Mouse (Mus musculus): ENCODE results near the gene Impdh2.

The Impdh2 gene

DNA sequence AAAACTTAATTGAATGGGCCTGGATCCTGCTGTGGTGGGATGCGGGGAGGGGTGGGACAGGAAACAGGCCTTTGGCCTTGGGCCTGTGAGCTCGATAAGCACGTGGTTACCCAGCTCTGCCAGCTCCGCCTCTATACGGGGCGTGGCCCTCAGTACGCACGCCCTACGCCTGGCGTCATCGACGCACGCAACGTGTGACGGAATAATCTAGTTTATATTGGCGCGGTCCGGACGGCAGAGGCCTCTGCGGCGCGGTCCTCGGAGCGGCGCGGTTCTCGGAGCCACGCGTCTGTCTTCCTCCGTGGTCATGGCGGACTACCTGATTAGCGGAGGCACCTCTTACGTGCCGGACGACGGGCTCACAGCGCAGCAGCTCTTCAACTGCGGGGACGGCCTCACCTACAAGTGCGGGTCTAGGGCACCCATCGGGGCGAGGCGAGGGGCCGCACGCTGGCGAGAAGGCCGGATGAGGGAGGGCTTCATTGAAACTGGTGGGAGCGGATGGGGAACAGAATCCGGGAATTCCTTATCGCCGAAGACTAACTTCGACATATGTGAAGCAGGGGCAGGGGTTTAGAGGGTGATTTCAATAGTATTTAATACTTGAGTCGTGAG is at the start of gene Impdh2:
TSS of gene Impdh2 (plus strand) at position 60 of the 615 bp plus-strand sequence.
- DNase-seq, result peak; percentile 100

- peak; percentile 100 for DNase-seq
These were observed 43.5 kb upstream of the Impdh2 start, which contains the start of gene Qrich1 for GRCm38 (mm10) chr9:108516380-108517251. Gene Qrich1, plus strand, starts transcription at chr9:108516806.

GRCm38 (mm10) chr9:108517253-108517930 is 42.7 kb upstream of the Impdh2 start:
- peak; percentile 99 for DNase-seq

DNA sequence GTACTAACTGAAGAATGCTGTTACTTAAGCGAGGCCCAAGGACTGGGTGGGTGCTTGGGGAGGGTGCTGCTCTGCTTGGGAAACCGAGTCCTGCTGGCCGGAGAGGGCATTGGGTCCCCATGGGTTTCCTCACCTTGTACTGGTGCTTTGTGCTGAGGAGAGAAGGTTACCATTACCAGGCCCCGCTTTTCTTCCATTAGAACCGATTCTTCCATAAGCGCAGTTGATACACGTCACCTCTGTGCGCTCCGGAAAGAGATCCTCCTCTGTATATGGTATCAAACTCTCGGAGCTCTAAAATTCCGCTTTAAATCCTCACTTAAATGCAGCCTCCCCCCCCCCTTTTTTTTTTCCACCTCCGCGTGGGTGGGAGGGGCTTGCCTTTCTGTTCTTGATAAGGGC is 42.2 kb upstream of the Impdh2 start:
- no peak for DNase-seq

- DNase-seq, result no peak
These were observed 38.5 kb upstream of the Impdh2 start for GRCm38 (mm10) chr9:108521604-108522003.

- peak; percentile 77 for DNase-seq
These were observed 36.7 kb upstream of the Impdh2 start for GRCm38 (mm10) chr9:108523341-108523740.

DNA sequence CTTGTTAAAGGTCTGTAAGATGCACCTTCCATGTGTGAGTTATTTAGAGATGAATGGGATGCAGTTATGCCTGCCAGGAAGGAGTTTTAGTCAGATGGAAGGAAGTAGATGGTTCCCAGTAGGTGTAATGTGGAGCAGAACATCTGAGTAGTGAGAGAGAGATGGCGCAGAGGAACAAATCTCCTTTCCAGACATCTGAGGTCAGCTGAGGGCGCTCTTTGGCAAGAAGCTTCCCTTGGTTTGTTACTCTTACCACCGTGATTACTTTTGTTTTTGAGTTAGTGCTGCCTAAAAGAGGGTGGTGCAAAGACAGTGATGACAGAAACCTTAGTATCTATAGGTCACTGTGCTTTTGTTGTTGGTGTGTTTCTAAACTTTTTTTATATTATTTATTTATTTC is 34.7 kb upstream of the Impdh2 start:
- peak; percentile 82 for DNase-seq

DNA sequence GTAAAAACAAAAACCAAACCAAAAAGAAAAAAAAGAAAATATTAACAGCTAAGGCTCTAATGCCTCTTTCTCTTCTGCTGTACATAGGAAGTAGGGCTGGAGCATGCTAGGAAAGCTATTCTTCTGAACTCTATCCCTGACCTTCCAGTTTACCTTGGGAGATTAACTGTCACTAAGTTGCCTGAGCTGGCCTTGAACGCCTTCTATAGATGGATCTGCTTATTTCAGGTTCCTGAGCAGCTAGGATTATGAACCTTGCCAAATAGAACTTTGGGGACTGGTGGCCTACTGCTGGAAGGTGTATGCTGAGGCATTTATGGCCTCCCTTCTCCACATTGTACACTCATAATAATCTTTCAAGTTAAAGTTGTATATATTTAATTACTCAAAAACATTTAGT is 29.1 kb upstream of the Impdh2 start:
- peak; percentile 7 for DNase-seq

DNA sequence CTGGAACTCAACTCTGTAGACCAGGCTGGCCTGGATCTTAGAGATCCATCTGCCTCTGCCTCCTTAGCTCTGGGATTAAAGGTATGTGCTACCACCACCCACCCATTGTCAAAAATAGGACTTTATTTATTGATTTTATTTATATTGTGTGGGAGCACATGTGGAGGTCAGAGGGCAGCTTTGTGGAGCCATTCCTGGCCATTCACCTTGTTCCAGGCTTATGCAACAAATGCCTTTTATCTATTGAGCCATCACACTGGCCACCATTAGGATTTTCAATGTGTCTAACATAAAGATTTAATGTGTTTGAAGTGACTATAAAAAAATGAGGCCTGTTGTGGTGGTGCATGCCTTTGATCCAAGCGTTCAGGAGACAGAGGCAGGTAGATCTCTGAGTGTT is 28.6 kb upstream of the Impdh2 start:
- DNase-seq, result peak; percentile 54

DNA sequence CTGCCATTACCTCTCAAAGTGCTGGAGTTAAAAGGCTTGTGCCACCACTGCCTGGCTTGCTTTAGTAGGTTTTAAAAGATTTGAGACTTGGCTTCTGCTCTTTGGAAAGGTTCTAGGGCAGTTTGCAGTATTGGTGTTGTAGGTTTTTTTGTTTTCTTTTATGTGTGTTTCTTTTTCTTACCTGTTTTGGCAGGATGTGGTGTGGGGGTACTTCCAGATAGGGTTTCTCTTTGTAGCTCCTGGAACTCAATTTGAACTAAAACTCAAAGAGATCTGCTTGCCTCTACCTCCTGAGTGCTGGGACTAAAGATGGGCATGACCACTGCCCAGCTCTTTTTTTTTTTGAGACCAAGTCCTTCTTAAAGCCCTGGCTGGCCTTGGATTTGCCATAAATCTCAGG is 19.2 kb upstream of the Impdh2 start:
- DNase-seq, result peak; percentile 0

DNA sequence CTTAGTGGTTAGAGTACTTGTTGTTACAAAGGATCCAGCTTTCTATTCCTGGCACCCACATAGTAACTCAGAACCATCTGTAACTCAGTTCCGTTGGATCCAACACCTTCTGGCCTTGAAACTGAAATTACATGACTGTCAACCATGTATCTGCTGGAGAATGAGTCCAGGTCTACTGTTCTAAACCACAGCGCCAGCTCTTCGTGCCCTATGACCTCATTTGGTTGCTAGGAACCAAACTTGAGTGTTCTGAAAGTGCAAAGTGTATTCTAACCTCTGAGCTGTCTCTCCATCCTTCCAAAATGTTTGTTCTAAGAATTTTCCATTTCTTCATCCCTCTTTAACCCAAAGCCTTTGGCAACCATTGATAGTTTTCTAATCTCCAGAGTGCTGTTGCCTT is 14.1 kb upstream of the Impdh2 start:
- DNase-seq, result peak; percentile 59

GRCm38 (mm10) chr9:108546875-108547274 is 13.2 kb upstream of the Impdh2 start:
- DNase-seq, result no peak

- DNase-seq, result peak; percentile 92
These were observed 917 bp upstream of the Impdh2 start for GRCm38 (mm10) chr9:108559169-108559568.

DNA sequence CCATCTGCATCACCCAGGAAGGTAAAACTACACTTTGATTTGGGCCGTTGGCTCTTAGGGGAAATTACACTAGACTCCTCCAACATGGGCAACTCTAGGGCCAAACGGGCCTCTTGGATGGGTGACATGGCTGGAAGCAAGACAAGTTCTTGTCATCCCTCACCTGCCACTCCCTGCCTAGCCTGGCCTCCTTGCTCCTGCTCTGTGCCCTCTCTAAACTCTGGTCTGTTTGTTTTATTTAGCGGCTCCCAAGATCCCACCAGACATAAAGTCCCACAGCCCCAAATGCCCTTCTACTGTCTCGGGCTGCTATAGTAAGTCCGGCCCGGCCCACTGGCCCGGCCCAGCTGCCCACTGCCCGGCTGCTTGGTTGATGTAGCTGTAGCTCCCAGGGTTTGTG is 3.6 kb downstream of the Impdh2 start:
- peak; percentile 90 for DNase-seq

DNA sequence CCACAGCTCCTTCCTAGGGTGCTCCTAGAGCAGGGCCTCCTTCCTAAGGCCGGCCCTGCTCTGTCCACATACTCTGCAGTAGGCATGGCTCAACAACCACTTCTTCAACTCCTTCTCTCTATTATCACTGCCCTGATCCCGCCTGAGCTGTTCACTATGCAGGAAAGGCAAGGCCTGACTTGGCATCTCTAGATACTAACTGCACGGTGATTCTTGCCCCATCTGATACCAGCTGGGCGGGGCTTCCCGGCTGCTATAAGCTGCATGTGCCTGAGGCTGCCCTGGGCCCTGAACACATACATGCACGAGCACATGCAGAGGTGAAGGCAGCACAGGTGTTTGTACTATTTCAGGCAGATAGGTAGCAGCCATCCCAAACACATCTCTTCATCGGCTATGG is 4.0 kb downstream of the Impdh2 start:
- peak; percentile 90 for DNase-seq

DNA sequence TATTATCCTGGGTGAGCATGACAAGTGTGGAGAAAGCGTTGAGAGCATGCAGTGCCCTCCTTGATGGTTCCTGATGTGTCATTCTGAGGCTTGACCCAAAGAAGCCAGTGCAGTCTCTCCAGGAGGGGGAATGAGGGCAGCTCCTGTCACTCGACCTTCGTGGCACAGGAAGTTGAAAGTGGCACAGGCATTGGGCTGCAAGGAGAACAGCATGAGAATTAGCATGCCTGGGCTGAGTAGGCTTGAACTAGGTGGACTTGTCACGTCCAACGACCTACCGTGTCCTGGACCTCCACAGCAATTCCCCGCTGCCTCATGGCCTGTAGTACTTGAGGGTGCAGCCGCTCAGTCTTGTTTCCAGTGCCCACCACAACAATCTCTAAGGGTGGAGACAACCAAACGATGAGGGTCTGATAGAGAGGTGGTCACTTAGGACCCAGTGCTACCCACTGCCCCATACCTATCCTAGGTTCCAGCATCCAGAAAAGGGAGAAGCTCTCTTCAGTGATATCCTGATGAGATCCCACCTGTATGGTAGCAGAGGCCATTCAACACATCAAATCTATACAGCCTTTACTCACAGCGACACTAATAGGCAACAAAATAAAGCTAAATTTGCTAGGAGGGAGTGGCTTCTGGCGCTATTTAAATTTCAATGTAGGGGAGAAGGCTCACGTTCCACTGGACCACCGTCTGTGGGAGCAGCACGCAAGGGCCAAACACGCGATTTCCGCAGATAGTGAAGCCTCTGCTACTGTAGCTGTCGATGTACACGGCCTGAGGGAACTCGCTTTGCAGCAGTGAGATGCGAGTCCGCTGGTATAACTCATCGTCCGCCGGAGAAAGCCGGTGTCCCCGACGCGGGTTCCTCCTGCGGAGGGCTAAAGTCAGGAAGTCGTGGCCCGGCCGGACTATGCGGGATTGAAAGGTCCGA is 6.1 kb downstream of the Impdh2 start:
- peak; percentile 94 for DNase-seq

DNA sequence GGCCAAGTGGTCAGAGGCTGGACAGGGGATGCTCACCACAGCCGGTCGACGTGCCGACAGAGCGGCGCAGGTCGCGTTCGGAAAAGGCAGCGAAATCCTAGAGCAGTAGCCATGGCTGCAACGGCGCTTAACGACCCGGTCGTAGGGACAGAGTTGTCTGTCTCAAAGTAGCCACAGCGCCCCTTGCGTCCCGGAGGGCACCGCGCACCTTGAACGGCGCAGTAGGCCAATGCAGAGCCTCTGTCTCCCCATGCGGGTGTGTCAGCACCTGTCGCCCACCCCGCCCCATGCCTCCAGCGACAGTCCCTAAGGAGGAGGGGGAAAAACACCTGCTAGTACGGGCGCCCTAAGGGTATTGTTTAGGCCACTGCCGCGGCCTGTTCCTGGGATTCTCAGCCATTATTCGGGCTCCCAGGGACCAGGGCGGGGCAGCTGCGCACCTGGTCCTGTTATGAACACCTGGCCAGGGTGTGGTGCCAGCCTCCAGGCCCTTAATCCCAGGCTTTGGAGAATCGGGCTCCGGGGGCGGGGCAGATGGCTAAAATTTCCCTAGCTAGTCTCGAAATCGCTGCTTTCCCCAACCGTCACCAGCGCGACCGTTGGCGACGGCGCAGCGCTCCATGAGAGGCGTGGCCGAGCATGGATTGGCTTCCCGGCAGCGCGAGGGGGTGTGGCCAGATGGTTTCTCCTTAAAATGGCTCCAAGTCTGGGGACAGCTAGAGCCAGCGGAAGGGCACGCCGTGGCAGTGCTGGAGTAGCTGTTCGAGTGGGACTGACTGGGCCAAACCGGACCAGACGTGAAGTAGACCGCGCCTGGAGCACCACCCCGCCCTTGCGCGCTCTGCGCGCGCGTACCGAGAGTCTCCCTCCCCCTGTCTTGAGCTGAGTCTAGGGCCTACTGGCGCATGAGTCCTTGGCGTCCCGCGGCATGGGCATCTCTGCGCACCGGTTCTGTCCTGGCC is 7.0 kb downstream of the Impdh2 start, which contains the start of gene Ndufaf3:
TSS of gene Ndufaf3 (minus strand) at position 620 of the 962 bp plus-strand sequence.
- peak; percentile 100 for DNase-seq

DNA sequence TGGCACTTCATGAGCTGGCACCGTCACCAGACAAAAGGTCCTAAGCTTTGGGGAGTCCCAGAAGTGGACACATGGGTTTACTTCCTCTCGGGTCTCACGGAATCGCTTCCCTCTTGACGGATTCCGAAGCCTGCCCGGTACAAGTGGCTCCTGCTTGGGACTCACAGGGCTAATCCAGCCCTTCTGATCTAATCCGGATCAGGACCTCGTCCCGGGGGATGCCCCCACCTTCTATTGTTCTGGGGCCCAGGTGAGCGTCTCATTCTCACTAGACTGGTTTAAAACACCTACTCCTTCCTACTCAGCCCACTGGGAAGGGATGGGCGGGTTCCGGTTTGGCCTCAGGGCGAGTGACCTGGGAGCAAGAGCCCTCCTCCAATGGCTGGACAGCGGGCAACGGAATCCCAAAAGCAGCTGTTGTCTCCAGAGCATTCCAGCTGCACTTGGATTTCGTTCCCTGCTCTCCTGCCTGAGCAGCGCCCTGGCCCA is 7.9 kb downstream of the Impdh2 start:
- peak; percentile 98 for DNase-seq

GRCm38 (mm10) chr9:108568511-108568921 is 8.4 kb downstream of the Impdh2 start:
- DNase-seq, result peak; percentile 94

DNA sequence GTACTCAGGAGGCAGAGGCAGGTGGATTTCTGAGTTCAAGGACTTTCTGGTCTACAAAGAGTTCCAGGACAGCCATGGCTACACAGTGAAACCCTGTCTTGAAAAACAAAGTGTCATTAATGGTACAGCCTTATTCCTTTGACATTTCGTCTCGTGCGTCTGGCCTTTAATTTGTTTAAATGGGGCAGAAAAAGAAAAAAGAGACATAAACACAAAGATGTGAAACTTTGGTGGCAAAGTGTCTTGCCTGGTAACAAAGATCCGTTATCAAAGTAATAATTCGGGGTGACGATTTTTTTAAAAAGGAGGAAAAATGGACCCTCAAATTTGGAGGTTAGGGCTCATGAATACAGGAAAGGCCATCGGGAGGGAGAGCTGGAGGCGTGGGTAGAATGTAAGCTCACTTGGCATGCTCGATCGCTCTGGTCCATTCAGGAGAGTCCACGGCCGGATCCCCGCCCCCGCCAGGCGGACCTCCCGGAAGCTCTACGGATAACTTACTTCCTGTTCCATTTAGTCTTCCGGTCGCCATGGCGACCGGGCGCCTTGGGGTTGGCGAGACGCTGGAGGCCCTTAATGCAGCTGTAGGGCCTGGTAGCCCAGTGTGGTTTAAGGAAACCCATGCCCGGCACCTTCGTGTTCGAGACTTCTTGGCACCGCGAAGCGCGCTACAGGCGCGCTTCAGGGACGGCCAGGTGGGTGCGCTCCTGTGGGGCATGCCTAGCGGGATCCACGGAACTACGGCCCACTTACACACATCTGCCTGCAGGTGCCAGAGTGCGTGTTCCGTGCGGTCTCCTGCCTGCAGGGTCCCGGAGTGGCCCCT is 9.5 kb downstream of the Impdh2 start, which contains the start of gene Dalrd3:
TSS of gene Dalrd3 (plus strand) at position 506 of the 826 bp plus-strand sequence.
- peak; percentile 99 for DNase-seq
